Mouse (Mus musculus): Measurements from ENCODE around the gene Entpd7. TPM values are rescaled to one million over a fixed set of nuclear protein-coding genes. Genes with fewer than 3 reads are reported as not detected.

Gene Entpd7
- polyA plus RNA-seq, 1 experiment = 4.4 TPM

GRCm38 (mm10) chr19:43772311-43772710 lies 82.8 kb downstream of the Entpd7 start:
- TF ChIP-seq CTCF (IDR thresholded peaks at IDR 0.05; ENCODE audit: control insufficient read depth, insufficient read depth, low read length) = no peak
- TF ChIP-seq POLR2A (IDR thresholded peaks at IDR 0.05; ENCODE audit: borderline replicate concordance, control insufficient read depth, low read depth, low read length) = no peak
- Histone ChIP-seq H3K27ac (ENCODE audit: control insufficient read depth, insufficient read depth, low read depth, low read length, poor library complexity) (no peak overlapping the region), H3K4me1 (ENCODE audit: control insufficient read depth, insufficient read depth, low read length) (no peaks in the 10 kb centered on the region; the same call in 1 of the 2 replicates), H3K4me3 (replicated peaks; ENCODE audit: control insufficient read depth, low read depth, low read length) (no peak overlapping the region)
- WGBS = 73% methylated on average over 6 of the region's 6 CpGs

GRCm38 (mm10) chr19:43775433-43775832 lies 86.0 kb downstream of the Entpd7 start:
- TF ChIP-seq CTCF (IDR thresholded peaks at IDR 0.05; ENCODE audit: control insufficient read depth, insufficient read depth, low read length) = no peak
- TF ChIP-seq POLR2A (IDR thresholded peaks at IDR 0.05; ENCODE audit: borderline replicate concordance, control insufficient read depth, low read depth, low read length) = no peak
- Histone ChIP-seq H3K4me1 (ENCODE audit: control insufficient read depth, insufficient read depth, low read length) (no peaks in the 10 kb centered on the region), H3K4me3 (replicated peaks; ENCODE audit: control insufficient read depth, low read depth, low read length) (no peak overlapping the region), H3K27ac (ENCODE audit: control insufficient read depth, insufficient read depth, low read depth, low read length, poor library complexity) (no peak overlapping the region)
- WGBS = 55% methylated on average over 10 of the region's 10 CpGs

GRCm38 (mm10) chr19:43776561-43776960 lies 87.1 kb downstream of the Entpd7 start:
- no peak for TF ChIP-seq POLR2A (IDR thresholded peaks at IDR 0.05; ENCODE audit: borderline replicate concordance, control insufficient read depth, low read depth, low read length)
- TF ChIP-seq CTCF (IDR thresholded peaks at IDR 0.05; ENCODE audit: control insufficient read depth, insufficient read depth, low read length) = no peak

GRCm38 (mm10) chr19:43777308-43777707 lies 87.8 kb downstream of the Entpd7 start:
- Histone ChIP-seq H3K4me3 (replicated peaks; ENCODE audit: control insufficient read depth, low read depth, low read length) (no peak overlapping the region), H3K4me1 (ENCODE audit: control insufficient read depth, insufficient read depth, low read length) (no peaks in the 10 kb centered on the region), H3K27ac (ENCODE audit: control insufficient read depth, insufficient read depth, low read depth, low read length, poor library complexity) (no peak overlapping the region)
- TF ChIP-seq CTCF (IDR thresholded peaks at IDR 0.05; ENCODE audit: control insufficient read depth, insufficient read depth, low read length) (no peak), POLR2A (IDR thresholded peaks at IDR 0.05; ENCODE audit: borderline replicate concordance, control insufficient read depth, low read depth, low read length) (no peak)
- 66% methylated on average over 2 of the region's 2 CpGs for WGBS

More at GRCm38 (mm10) chr19:43776561-43776960, 87.1 kb downstream of the Entpd7 start:
- no peaks in the 10 kb centered on the region for H3K4me1 ChIP-seq (ENCODE audit: control insufficient read depth, insufficient read depth, low read length)
- WGBS = 80% methylated on average over 4 of the region's 4 CpGs
- H3K27ac ChIP-seq (ENCODE audit: control insufficient read depth, insufficient read depth, low read depth, low read length, poor library complexity) = no peak overlapping the region
- no peak overlapping the region for H3K4me3 ChIP-seq (replicated peaks; ENCODE audit: control insufficient read depth, low read depth, low read length)

GRCm38 (mm10) chr19:43780391-43780790 lies 90.9 kb downstream of the Entpd7 start:
- no peak overlapping the region for H3K4me3 ChIP-seq (replicated peaks; ENCODE audit: control insufficient read depth, low read depth, low read length)
- H3K27ac ChIP-seq (ENCODE audit: control insufficient read depth, insufficient read depth, low read depth, low read length, poor library complexity) = no peak overlapping the region
- no peaks in the 10 kb centered on the region for H3K4me1 ChIP-seq (ENCODE audit: control insufficient read depth, insufficient read depth, low read length)
- TF ChIP-seq CTCF (IDR thresholded peaks at IDR 0.05; ENCODE audit: control insufficient read depth, insufficient read depth, low read length) = no peak
- 37% methylated on average over 5 of the region's 5 CpGs for whole genome bisulfite sequencing

- Histone ChIP-seq H3K27ac (ENCODE audit: control insufficient read depth, insufficient read depth, low read depth, low read length, poor library complexity) (no peak within 1 kb of the TSS), H3K4me3 (replicated peaks; ENCODE audit: control insufficient read depth, low read depth, low read length) (no peak within 1 kb of the TSS), H3K4me1 (ENCODE audit: control insufficient read depth, insufficient read depth, low read length) (peaks cover 1% of the 10 kb centered on the region; the same call in 1 of the 2 replicates)
- 85% methylated on average over 3 of the region's 3 CpGs for WGBS
- no peak for TF ChIP-seq POLR2A (IDR thresholded peaks at IDR 0.05; ENCODE audit: borderline replicate concordance, control insufficient read depth, low read depth, low read length)
- TF ChIP-seq CTCF (IDR thresholded peaks at IDR 0.05; ENCODE audit: control insufficient read depth, insufficient read depth, low read length) = no peak
These were observed 92.5 kb downstream of the Entpd7 start, which contains the start of gene Abcc2 for GRCm38 (mm10) chr19:43781980-43782379. Gene Abcc2, plus strand, starts transcription at chr19:43782192.

Other genes with a start within 250 kb of the Entpd7 start
- 1.4 and 3.6 TPM in 2 replicates for gene Cnnm1, start 249.2 kb upstream of the Entpd7 start, polyA plus RNA-seq (2011; ENCODE audit: insufficient read depth, insufficient read length, low replicate concordance, missing spikeins)
- 10.0 and 20.5 TPM in 2 replicates for gene Got1, start 165.1 kb upstream of the Entpd7 start, polyA plus RNA-seq (2011; ENCODE audit: insufficient read depth, insufficient read length, low replicate concordance, missing spikeins)
- not detected in 2 replicates for gene Nkx2-3, start 77.3 kb upstream of the Entpd7 start, polyA plus RNA-seq (2011; ENCODE audit: insufficient read depth, insufficient read length, low replicate concordance, missing spikeins)
- gene Slc25a28, start 14.8 kb upstream of the Entpd7 start, polyA plus RNA-seq (2011; ENCODE audit: insufficient read depth, insufficient read length, low replicate concordance, missing spikeins) = 55.6 and 92.8 TPM in 2 replicates
- 6.6 and 9.1 TPM in 2 replicates for gene Cutc, start 63.3 kb downstream of the Entpd7 start, polyA plus RNA-seq (2011; ENCODE audit: insufficient read depth, insufficient read length, low replicate concordance, missing spikeins)
- gene Cox15, start 63.3 kb downstream of the Entpd7 start, polyA plus RNA-seq (2011; ENCODE audit: insufficient read depth, insufficient read length, low replicate concordance, missing spikeins) = 3.0 and 12.4 TPM in 2 replicates
- gene Abcc2, start 92.5 kb downstream of the Entpd7 start, polyA plus RNA-seq (2011; ENCODE audit: insufficient read depth, insufficient read length, low replicate concordance, missing spikeins) = 0.66 and 0.75 TPM in 2 replicates